Mouse (Mus musculus): ENCODE data around the gene Gm7792.
"Not testable (repeated sequence)": the region's sequence is repeated elsewhere in the genome, so short reads cannot be mapped to it uniquely, and the experiment has no call there.

The Gm7792 gene

DNA sequence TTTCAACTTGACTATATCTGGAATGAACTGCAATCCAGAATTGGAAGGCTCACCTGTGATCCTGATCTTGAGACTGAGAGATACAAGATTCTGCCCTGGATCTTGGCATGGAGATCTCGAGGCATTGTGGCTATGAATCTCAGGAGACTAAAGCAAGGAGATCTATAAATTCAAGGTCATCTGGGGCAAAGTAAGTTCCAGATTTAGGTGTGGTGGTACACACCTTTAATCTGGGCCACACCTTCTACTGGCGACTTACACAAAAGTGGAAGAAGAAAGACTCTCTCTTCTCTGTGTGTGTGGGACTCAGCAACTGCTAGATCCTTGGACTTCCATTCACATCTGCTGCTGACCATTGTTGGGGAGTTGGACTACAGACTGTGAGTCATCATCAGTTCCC is at the start of gene Gm7792:
Gene Gm7792, plus strand, starts transcription at position 301 of the 400 bp plus-strand sequence.
- not testable (repeated sequence) for DNase-seq (ENCODE audit: low spot score in 2 of 2)

Data from spleen, postnatal 36 days (tissue).